Mouse (Mus musculus) left cerebral cortex, postnatal 10 days (tissue): ENCODE data around the gene Gipr. TPM values are rescaled to one million over a fixed set of nuclear protein-coding genes. Genes with fewer than 3 reads are reported as not detected.

Experiments used
- DNase-seq, 2 experiments: peaks; one replicate each; pipeline ENCODE4 v3.0.0; 2021 to 2022; ENCODE audit warnings: low spot score in 2 of 2, mixed read lengths in 1 of 2; ENCODE audit errors: extremely low spot score in 1 of 2
- intact Hi-C: fragments of 180-260 bp; cut with DNase I; formaldehyde crosslinking; loops from one replicate; pipeline ENCODE4 v1.15.1; 2025
- microRNA-seq: library from miRNA; unstranded; fragments of <30 nt; microRNA quantifications from one replicate; pipeline ENCODE4 v1.2.0, GENCODE M21; 2022
- total RNA-seq, 2 experiments: library from RNA; stranded (reverse); gene quantifications; 2 replicates each; pipeline ENCODE4 v1.2.3; 2021

The Gipr gene
- total RNA-seq, 2 experiments from 2014 or later = 4.7 to 4.8 TPM

- intact Hi-C loops = no loop called here
- no peak for DNase-seq
These were observed 44.2 kb downstream of the Gipr start for GRCm38 (mm10) chr7:19121686-19122085.

- DNase-seq = peak; percentile 94 to 96
- intact Hi-C loops = no loop called here
These were observed 46.1 kb downstream of the Gipr start, which contains the start of gene Fbxo46 for GRCm38 (mm10) chr7:19119631-19120429. TSS of gene Fbxo46 (plus strand) at chr7:19119859.

- intact Hi-C loops = no loop called here
- no peak for DNase-seq
These were observed 46.8 kb downstream of the Gipr start for GRCm38 (mm10) chr7:19119083-19119482.

- intact Hi-C loops = no loop called here
These were observed 47.7 kb downstream of the Gipr start, which contains the start of gene Gm4969 for GRCm38 (mm10) chr7:19118028-19118771. TSS of gene Gm4969 (minus strand) at chr7:19118368.

GRCm38 (mm10) chr7:19109565-19109964, 56.4 kb downstream of the Gipr start:
- intact Hi-C loops = loop anchor here (5.0 kb wide), 1 partner anchor 42 kb away; no protein-coding TSS in a partner anchor
- no peak for DNase-seq

More at GRCm38 (mm10) chr7:19118028-19118771, 47.7 kb downstream of the Gipr start, which contains the start of gene Gm4969:
- DNase-seq = peak; percentile 67 to 89

DNA sequence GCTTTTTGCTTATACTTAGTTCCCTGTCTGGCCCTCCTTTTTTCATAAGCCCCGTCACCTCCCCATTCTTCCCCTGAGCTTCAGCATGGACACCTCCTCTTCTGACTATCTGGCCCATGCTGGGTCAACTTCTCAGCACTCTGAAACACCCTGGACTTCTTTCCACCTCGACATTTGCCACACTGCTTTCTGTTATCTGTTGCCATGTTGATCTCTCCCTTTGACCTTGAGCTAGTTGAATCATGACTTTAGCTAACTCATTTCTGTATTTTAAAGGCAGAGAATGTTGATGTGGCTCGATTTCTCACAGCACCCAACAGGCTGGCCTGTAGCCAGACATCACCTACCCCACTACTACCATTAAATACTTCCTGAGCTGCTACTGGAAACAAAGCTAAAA, 58.5 kb downstream of the Gipr start:
- DNase-seq = no peak
- intact Hi-C loops = loop anchor here (5.0 kb wide), 1 partner anchor 40 kb away; no protein-coding TSS in a partner anchor

Small RNA genes lying within 50 kb of the gene (microRNA-seq; reads per million reads assigned to microRNA genes)
- gene Mir330 = 8,368 reads per million, percentile 95 among the genes with 10 or more reads in this experiment

Other genes starting within 250 kb of the Gipr start
- 100 to 1,000 TPM; 114 to 118 TPM for gene Nova2, start 240.2 kb downstream of the Gipr start, total RNA-seq
- under 1 TPM; 0.71 to 0.95 TPM for gene Nanos2, start 178.7 kb downstream of the Gipr start, total RNA-seq
- gene Mypop, start 174.9 kb downstream of the Gipr start, total RNA-seq = 10 to 100 TPM; 30.8 to 31.7 TPM
- gene Irf2bp1, start 162.1 kb downstream of the Gipr start, total RNA-seq = 10 to 100 TPM; 44.8 to 46.1 TPM
- gene Foxa3, start 142.6 kb downstream of the Gipr start, total RNA-seq = not detected
- gene Sympk, start 141.8 kb downstream of the Gipr start, total RNA-seq = 10 to 100 TPM; 85.6 to 87.6 TPM
- under 1 TPM; 0.22 to 0.41 TPM for gene Rsph6a, start 111.4 kb downstream of the Gipr start, total RNA-seq
- 100 to 1,000 TPM; 155 to 157 TPM for gene Dmwd, start 89.9 kb downstream of the Gipr start, total RNA-seq
- gene Dmpk, start 82.3 kb downstream of the Gipr start, total RNA-seq = 10 to 100 TPM; 30.2 to 31.5 TPM
- gene Six5, start 71.5 kb downstream of the Gipr start, total RNA-seq = 1 to 10 TPM; 1.5 to 1.9 TPM
- 1 to 10 TPM; 1.5 to 3.1 TPM for gene Gm4969, start 47.8 kb downstream of the Gipr start, total RNA-seq
- gene Fbxo46, start 46.3 kb downstream of the Gipr start, total RNA-seq = 10 to 100 TPM; 13.0 to 13.6 TPM
- 10 to 100 TPM; 22.6 to 23.1 TPM for gene Qpctl, start 16.8 kb downstream of the Gipr start, total RNA-seq
- 10 to 100 TPM; 99.2 to 99.9 TPM for gene Snrpd2, start 16.4 kb downstream of the Gipr start, total RNA-seq
- gene Eml2, start 10.3 kb upstream of the Gipr start, total RNA-seq = 100 to 1,000 TPM; 202 to 211 TPM
- 1 to 10 TPM; 4.8 to 5.0 TPM for gene Gpr4, start 46.4 kb upstream of the Gipr start, total RNA-seq
- 10 to 100 TPM; 36.6 to 38.0 TPM for gene Opa3, start 62.2 kb upstream of the Gipr start, total RNA-seq
- gene Vasp, start 105.7 kb upstream of the Gipr start, total RNA-seq = 10 to 100 TPM; 23.1 to 23.5 TPM
- under 1 TPM; 0.34 to 0.49 TPM for gene Ppm1n, start 113.9 kb upstream of the Gipr start, total RNA-seq
- gene Rtn2, start 116.5 kb upstream of the Gipr start, total RNA-seq = 100 to 1,000 TPM; 145 to 151 TPM
- 1 to 10 TPM; 2.2 to 2.3 TPM for gene Fosb, start 143.9 kb upstream of the Gipr start, total RNA-seq
- gene Ercc1, start 178.7 kb upstream of the Gipr start, total RNA-seq = 10 to 100 TPM; 38.5 to 50.6 TPM
- 10 to 100 TPM; 16.8 to 18.2 TPM for gene Cd3eap, start 193.4 kb upstream of the Gipr start, total RNA-seq
- gene Ppp1r13l, start 193.6 kb upstream of the Gipr start, total RNA-seq = 1 to 10 TPM; 5.3 to 7.2 TPM
- 10 to 100 TPM; 39.0 to 39.7 TPM for gene Ercc2, start 215.9 kb upstream of the Gipr start, total RNA-seq
- gene Klc3, start 238.0 kb upstream of the Gipr start, total RNA-seq = 1 to 10 TPM in 1 of 2 experiments, under 1 TPM in 1; 0.93 to 1.2 TPM
- gene Ckm, start 238.6 kb upstream of the Gipr start, total RNA-seq = 1 to 10 TPM in 1 of 2 experiments, under 1 TPM in 1; 0.57 to 1.0 TPM